Mouse (Mus musculus) spleen, adult 2 months (tissue): ENCODE results near the gene Dusp18. TPM values are rescaled to one million over a fixed set of nuclear protein-coding genes. Genes with fewer than 3 reads are reported as not detected.

ENCODE experiments used
- DNase-seq, 2 experiments: peaks; one replicate each; pipeline versions ENCODE4 v3.0.0 to v3.0.0-alpha.2; 2012 to 2021; ENCODE audit warnings: low spot score in 2 of 2, low read depth in 1 of 2
- H3K27ac ChIP-seq: fragments of 200-500 bp; 2 replicates; pipeline ENCODE4 v1.5.1; 2012; ENCODE audit warnings: low read length, inconsistent platforms; ENCODE audit not compliant: insufficient read depth
- H3K27me3 ChIP-seq: fragments of 200-500 bp; 2 replicates; pipeline ENCODE4 v1.6.1; 2012; ENCODE audit warnings: mild to moderate bottlenecking, moderate library complexity, low read length, inconsistent platforms; ENCODE audit not compliant: control insufficient read depth, insufficient read depth
- H3K36me3 ChIP-seq: fragments of 200-500 bp; 2 replicates; pipeline ENCODE4 v1.6.1; 2012; ENCODE audit warnings: mild to moderate bottlenecking, low read length, inconsistent platforms; ENCODE audit not compliant: control insufficient read depth, insufficient read depth
- H3K4me1 ChIP-seq: fragments of 200-500 bp; 2 replicates; pipeline ENCODE4 v1.6.1; 2011; ENCODE audit warnings: inconsistent platforms; ENCODE audit not compliant: control insufficient read depth, insufficient read depth, insufficient read length
- H3K4me3 ChIP-seq: fragments of 200-500 bp; 2 replicates; pipeline ENCODE4 v1.5.1; 2011; ENCODE audit warnings: mild to moderate bottlenecking, inconsistent platforms; ENCODE audit not compliant: insufficient read depth, insufficient read length; ENCODE audit errors: extremely low read depth
- CTCF ChIP-seq: fragments of 200-500 bp; IDR thresholded peaks from 2 replicates; pipeline ENCODE4 v1.5.1; 2011; ENCODE audit warnings: mild to moderate bottlenecking, inconsistent platforms; ENCODE audit not compliant: insufficient read depth, insufficient read length, insufficient replicate concordance; ENCODE audit errors: extremely low read depth
- POLR2A ChIP-seq: fragments of 200-500 bp; IDR thresholded peaks from 2 replicates; pipeline ENCODE4 v1.6.1; 2011; ENCODE audit warnings: low read depth, low read length, inconsistent platforms
- WGBS: fragments of 180-500 bp; shearing (Covaris S2); methylation state at CpG from one replicate; pipeline ENCODE4 v1.1.7; 2018; 5-methylcytosine and 5-hydroxymethylcytosine counted together
- polyA plus RNA-seq: library from polyadenylated mRNA; depleted of rRNA; stranded (reverse); fragments of >200 nt; gene quantifications from 2 replicates; pipeline ENCODE4 v1.2.3, GENCODE M21; 2012; rRNA removed

Dusp18 gene
- polyA plus RNA-seq = 0.44 and 0.48 TPM in 2 replicates

DNA sequence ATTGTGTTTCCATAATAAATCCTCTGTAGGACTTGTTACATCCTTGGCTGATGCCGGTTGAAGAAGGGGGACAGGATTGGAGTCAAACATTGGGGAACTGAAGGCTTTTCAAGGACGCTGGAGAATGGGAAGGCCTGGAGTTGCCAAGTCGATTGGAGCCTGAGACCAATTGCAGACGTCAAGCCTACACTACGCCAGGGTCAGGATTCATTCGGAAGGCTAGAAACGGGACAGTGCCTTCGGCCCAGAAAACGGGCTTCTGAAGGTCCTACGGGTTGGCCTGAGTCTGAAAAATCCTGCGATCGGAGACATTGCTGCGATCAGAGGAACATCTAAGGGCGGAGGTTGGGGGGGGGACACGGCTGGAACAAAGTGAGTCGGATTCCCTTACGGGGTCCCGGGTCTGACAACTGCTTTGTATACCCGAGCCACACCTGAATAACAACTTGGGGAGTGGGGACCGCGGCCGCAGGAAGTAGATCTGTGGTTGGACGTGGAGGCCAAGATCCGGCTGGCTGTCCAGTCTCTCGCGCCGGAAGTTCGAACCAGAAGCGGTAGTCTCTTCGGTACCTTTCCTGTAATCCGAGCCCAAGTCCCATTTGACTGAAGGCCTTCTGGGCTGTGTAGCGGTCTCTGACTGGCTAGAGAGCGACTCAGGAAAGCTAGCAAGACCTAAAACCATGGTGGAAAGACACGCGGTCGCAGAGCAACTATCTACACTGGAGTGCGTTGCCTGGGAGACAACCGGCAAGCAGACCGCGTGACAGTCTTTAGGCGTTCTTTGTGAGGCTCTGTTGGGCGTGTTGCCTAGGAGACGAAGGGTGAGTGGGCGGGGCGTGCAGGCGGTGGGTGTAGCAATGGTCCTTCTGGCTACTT, at the start of gene Dusp18, which contains the start of gene 4921536K21Rik:
TSS of gene Dusp18 (plus strand) at position 835 of the 876 bp plus-strand sequence.
TSS of gene 4921536K21Rik (minus strand) at position 693 of the 876 bp plus-strand sequence.
- peak; percentile 80 to 87 for DNase-seq
- no peaks in the 10 kb centered on the region for H3K27me3 ChIP-seq
- TF ChIP-seq POLR2A = no peak
- no peak for TF ChIP-seq CTCF
- H3K27ac ChIP-seq = no peak within 1 kb of the TSS
- peak within 1 kb of the TSS; percentile 53 for H3K4me3 ChIP-seq
- peaks cover 2% of the 10 kb centered on the region; the same call in 1 of the 2 replicates for H3K4me1 ChIP-seq
- 18% methylated on average over 46 of the region's 46 CpGs for WGBS
- no peaks in the 10 kb centered on the region for H3K36me3 ChIP-seq

DNA sequence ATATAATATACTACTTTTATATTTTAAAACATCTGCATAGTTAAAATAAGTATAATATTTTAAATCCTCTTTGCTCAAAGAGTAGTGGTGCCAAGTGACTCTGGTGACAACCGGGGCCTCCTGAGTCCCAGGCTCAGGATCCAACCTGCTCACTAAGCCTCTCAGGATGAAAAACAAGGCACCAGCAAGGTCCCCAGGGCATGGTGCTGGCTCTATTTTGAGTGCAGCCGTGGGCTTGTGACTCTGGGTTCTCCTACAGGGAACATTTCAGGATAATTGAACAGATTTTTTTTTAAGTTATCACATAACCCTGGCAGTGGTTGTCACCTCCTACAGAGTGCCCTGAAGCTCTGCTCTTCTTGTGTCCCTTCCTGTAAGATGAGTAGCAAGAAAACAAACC, 48.7 kb upstream of the Dusp18 start:
- no peak for TF ChIP-seq POLR2A
- TF ChIP-seq CTCF = no peak
- H3K4me1 ChIP-seq = no peaks in the 10 kb centered on the region
- 57% methylated on average over 2 of the region's 2 CpGs for WGBS
- no peak overlapping the region for H3K27ac ChIP-seq
- H3K4me3 ChIP-seq = no peak overlapping the region
- DNase-seq = no peak
- H3K36me3 ChIP-seq = no peaks in the 10 kb centered on the region
- no peaks in the 10 kb centered on the region for H3K27me3 ChIP-seq

DNA sequence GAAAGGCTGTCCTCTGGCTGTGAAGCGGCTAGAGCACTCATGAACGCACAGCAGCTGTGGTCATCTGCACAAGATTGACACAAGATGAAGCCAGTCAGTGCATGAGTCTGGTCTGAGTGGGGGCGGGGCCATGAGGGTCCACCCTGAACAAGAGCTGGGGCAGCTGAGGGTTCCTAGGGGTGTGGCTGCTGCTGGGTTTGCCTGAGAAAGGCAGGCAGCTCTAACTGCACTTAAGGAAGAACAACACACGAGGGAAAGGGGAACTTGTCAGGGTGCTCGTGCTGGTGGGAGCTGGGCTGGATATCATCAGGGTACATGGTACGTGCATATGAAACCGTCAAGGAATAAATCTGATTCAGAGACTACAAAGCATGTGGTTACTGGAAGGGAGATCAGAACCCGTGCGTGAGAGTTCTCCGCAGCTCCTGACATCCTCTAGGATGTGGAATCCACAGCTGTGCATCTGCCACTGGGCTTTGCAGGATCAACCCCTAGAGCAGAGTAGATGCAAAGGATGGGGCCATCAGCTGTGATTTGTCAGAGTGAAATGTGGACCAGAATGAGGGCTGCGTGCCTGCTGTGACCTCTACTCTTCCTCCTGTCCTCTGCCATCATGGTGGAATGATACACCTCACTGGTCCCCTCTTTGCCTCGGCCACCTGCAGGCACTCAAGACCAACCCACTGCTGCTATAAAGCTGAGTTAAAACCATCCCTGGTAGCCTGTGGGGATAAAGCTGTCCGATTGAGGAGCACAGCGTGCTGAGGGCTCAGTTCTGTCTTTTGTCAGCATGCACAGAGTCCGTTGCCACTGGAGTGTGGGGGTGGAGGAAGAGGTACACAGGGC, 45.3 kb upstream of the Dusp18 start:
- Histone ChIP-seq H3K36me3 (no peaks in the 10 kb centered on the region), H3K4me3 (no peak overlapping the region), H3K4me1 (no peaks in the 10 kb centered on the region), H3K27ac (no peak overlapping the region), H3K27me3 (no peaks in the 10 kb centered on the region)
- DNase-seq = no peak
- WGBS = 71% methylated on average over 15 of the region's 15 CpGs
- TF ChIP-seq POLR2A = no peak
- TF ChIP-seq CTCF = no peak

DNA sequence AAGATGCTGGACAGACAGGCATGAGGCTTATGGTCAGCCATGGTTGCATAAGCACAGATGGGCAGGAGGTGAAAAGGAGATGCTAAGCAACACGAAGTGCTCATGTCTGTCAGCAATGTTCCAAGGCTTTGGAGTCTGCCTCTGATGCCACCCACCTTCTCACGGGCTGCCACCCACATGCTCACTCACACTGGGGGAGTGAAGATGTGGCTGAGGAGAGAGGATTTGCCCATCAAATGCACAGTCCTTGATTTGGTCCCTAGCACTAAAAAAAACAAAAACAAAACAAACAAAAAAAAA, 44.8 kb upstream of the Dusp18 start:
- TF ChIP-seq CTCF (no peak), POLR2A (no peak)
- DNase-seq = no peak
- Histone ChIP-seq H3K27me3 (no peaks in the 10 kb centered on the region), H3K4me1 (no peaks in the 10 kb centered on the region), H3K4me3 (no peak overlapping the region), H3K36me3 (no peaks in the 10 kb centered on the region), H3K27ac (no peak overlapping the region)
- 74% methylated on average over 2 of the region's 2 CpGs for WGBS

DNA sequence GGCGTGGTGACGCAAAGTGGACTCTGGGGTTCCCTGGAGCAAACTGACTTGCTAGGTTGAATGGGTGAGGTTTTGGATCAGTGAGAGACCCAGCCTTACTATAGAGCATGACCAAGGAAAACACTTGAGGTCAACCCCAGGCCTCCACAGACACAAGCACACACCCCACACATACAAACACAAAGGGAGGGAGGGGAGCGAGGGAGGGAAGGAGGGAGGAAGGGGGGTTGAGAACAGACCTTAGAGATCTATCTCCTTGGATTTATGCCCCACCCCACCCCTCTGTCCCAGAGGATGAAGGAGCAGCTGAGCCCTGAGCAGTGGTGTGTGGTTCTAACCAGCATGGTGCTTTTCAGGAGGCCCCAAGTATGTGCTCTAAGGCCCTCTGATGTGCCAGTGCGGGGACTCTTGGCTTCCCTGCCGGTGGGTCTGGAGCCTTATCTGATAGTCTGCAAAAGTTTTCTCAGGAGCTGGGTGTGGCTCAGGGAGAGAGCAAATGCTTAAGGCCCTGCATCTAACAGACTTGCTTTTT, 44.2 kb upstream of the Dusp18 start:
- 75% methylated on average over 5 of the region's 5 CpGs for WGBS
- no peaks in the 10 kb centered on the region for H3K4me1 ChIP-seq

GRCm38 (mm10) chr11:3851872-3852271, 43.2 kb upstream of the Dusp18 start:
- TF ChIP-seq POLR2A = no peak
- TF ChIP-seq CTCF = no peak
- no peak overlapping the region for H3K4me3 ChIP-seq
- H3K27me3 ChIP-seq = no peaks in the 10 kb centered on the region
- no peaks in the 10 kb centered on the region for H3K36me3 ChIP-seq
- 77% methylated on average over 4 of the region's 4 CpGs for WGBS
- H3K27ac ChIP-seq = no peak overlapping the region
- no peak for DNase-seq
- H3K4me1 ChIP-seq = no peaks in the 10 kb centered on the region

More for the DNA sequence above, 44.2 kb upstream of the Dusp18 start:
- no peak for TF ChIP-seq CTCF
- no peak for TF ChIP-seq POLR2A
- Histone ChIP-seq H3K27me3 (no peaks in the 10 kb centered on the region), H3K4me3 (no peak overlapping the region), H3K36me3 (no peaks in the 10 kb centered on the region), H3K27ac (no peak overlapping the region)
- DNase-seq = no peak
